Mouse (Mus musculus) kidney, adult 9 months (tissue): ENCODE measurements around the gene Lipt1.

ENCODE experiments used
- DNase-seq: peaks from one replicate; pipeline ENCODE4 v3.0.0; 2022

Lipt1 gene

GRCm38 (mm10) chr1:37871704-37872103 is at the start of gene Lipt1:
TSS of gene Lipt1 (plus strand) at chr1:37871738.
- DNase-seq = no peak

- no peak for DNase-seq
Observed at GRCm38 (mm10) chr1:37831681-37832080, 39.9 kb upstream of the Lipt1 start.

- DNase-seq = peak; percentile 24
Observed at GRCm38 (mm10) chr1:37846878-37847277, 24.7 kb upstream of the Lipt1 start.

- DNase-seq = no peak
Observed at GRCm38 (mm10) chr1:37850696-37851095, 20.8 kb upstream of the Lipt1 start.

GRCm38 (mm10) chr1:37864511-37865400 is 6.8 kb upstream of the Lipt1 start:
- DNase-seq = peak; percentile 100

- DNase-seq = no peak
Observed at GRCm38 (mm10) chr1:37865401-37866215, 5.9 kb upstream of the Lipt1 start.

GRCm38 (mm10) chr1:37866286-37866685 is 5.3 kb upstream of the Lipt1 start, which contains the start of gene Tsga10:
TSS of gene Tsga10 (minus strand) at chr1:37866429.
- no peak for DNase-seq

- DNase-seq = peak; percentile 70
Observed at GRCm38 (mm10) chr1:37867056-37867455, 4.5 kb upstream of the Lipt1 start.

GRCm38 (mm10) chr1:37867684-37868322 is 3.7 kb upstream of the Lipt1 start:
- no peak for DNase-seq

GRCm38 (mm10) chr1:37868640-37869039 is 2.9 kb upstream of the Lipt1 start:
- DNase-seq = no peak

- no peak for DNase-seq
Observed at GRCm38 (mm10) chr1:37869362-37869761, 2.2 kb upstream of the Lipt1 start.

GRCm38 (mm10) chr1:37872131-37873067 is 861 bp downstream of the Lipt1 start:
- DNase-seq = peak; percentile 91

GRCm38 (mm10) chr1:37873157-37873556 is 1.6 kb downstream of the Lipt1 start:
- DNase-seq = no peak

GRCm38 (mm10) chr1:37877736-37878460 is 6.4 kb downstream of the Lipt1 start:
- no peak for DNase-seq

GRCm38 (mm10) chr1:37883411-37883810 is 11.9 kb downstream of the Lipt1 start:
- DNase-seq = no peak

GRCm38 (mm10) chr1:37884451-37884850 is 12.9 kb downstream of the Lipt1 start:
- DNase-seq = no peak

GRCm38 (mm10) chr1:37889206-37889605 is 17.7 kb downstream of the Lipt1 start:
- DNase-seq = no peak

- DNase-seq = peak; percentile 93
Observed at GRCm38 (mm10) chr1:37890025-37890652, 18.6 kb downstream of the Lipt1 start, which contains the start of the genes Mitd1 and Mrpl30. TSS of gene Mitd1 (minus strand) at chr1:37890411. TSS of gene Mrpl30 (plus strand) at chr1:37890477.

- DNase-seq = peak; percentile 36
Observed at GRCm38 (mm10) chr1:37891400-37891799, 19.9 kb downstream of the Lipt1 start.

GRCm38 (mm10) chr1:37894606-37895005 is 23.1 kb downstream of the Lipt1 start:
- no peak for DNase-seq

- no peak for DNase-seq
Observed at GRCm38 (mm10) chr1:37899816-37900215, 28.3 kb downstream of the Lipt1 start.
